Mouse (Mus musculus) mouse embryonic stem cell (cell line): ENCODE measurements around the gene Itga1.

Source experiments
- in situ Hi-C, 2 experiments: fragments of 300-500 bp; cut with MboI; formaldehyde crosslinking; loops; 1 replicate in 1 of 2; 3 replicates in 1 of 2; pipeline ENCODE4 v1.14.3; 2019 to 2020; ENCODE audit warnings: low sequenced_read_pairs in 2 of 2, low pct_unique_long_range_greater_than_20kb in 1 of 2, mixed read lengths in 1 of 2; ENCODE audit not compliant: unreplicated experiment in 1 of 2

The Itga1 gene

DNA sequence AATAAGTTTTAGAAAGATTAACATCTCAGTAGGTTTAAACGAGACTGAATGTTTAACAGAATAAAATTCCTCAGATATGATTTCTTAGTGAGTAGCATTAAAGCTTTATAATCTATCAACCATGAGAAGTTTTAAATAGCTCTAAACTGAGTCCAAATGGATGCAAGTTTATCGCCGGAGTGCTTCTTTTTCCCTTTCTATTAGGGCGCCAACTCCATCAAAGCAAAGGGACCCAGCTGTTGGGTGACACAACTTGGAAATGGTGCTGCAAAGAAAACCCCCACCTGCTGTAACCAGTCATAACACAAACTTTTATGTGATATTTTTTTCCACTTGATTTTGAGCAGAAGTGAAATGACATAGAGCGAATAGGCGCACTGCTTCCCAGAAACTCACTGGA is 29.4 kb downstream of the Itga1 start:
- in situ Hi-C loops = no loop called here

- in situ Hi-C loops = no loop called here
Observed at GRCm38 (mm10) chr13:115071431-115071830, 30.3 kb downstream of the Itga1 start.

DNA sequence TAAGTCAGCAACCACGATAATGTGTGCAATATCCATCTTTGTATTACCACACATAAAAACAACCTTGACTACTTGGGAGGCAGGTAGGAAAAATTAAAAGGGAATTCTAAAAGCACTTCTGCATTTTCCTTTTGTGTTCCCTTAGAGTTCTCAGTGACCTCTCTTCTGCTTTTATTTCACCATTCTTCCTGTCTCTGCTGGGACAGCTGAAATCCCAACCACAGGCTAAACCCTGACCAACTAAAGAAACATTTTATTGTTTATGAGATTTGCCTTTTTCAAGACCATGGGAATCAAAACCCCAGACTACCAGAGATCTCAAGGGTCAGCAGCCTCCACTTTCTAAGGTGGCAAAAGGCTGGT is 33.8 kb downstream of the Itga1 start:
- in situ Hi-C loops = no loop called here

DNA sequence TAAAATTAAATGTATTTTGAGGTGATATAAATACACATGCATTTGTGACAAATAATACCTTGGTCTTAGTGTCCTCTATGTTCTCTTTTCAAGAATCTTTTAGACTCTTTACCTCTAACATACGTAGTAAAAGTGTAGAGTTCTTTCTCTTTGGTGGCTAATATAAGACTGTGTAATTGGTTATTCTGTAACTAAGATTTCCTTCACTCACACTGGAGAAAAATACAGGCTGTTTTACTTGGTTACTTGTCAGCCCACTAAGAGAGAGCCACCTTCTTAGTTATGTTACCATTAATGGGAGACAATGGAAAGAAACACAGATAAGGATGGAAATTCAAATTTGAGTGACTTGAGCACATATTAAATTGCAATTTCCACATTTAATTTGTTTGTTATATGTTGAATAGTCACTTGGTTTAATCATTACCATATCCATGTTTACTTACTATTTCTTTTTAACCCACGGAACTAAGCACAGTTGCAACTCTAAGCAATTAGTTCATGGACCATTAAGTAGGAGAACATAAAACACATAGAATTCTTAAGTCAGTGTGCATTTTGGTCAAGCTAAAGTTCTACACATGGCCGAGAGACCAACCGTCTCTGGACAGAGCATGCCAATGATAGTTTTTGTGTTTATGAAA is 34.3 kb downstream of the Itga1 start:
- in situ Hi-C loops = no loop called here

- in situ Hi-C loops = no loop called here
Observed at GRCm38 (mm10) chr13:115057555-115057954, 44.2 kb downstream of the Itga1 start.

GRCm38 (mm10) chr13:115054783-115055182 is 47.0 kb downstream of the Itga1 start:
- in situ Hi-C loops = no loop called here

DNA sequence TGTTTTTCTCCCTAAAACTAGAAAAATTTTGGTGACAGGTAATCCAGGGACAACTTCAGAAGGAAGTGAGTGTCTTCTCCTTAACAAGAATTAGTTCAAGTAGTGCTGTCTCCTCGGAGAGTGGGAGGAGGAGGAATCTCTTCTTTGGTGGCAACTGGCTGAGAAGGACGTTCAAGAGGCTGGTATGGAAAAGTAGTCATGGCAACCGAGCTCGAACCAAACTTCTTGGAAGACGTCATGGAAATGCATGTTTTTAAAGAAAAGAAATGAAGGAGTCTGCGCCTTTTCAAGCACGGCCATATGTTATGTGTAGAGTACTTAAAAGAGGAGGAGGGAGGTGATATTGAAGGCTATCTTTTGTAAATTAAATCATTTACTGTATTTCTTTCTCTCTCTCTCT is 49.2 kb downstream of the Itga1 start:
- in situ Hi-C loops = no loop called here

DNA sequence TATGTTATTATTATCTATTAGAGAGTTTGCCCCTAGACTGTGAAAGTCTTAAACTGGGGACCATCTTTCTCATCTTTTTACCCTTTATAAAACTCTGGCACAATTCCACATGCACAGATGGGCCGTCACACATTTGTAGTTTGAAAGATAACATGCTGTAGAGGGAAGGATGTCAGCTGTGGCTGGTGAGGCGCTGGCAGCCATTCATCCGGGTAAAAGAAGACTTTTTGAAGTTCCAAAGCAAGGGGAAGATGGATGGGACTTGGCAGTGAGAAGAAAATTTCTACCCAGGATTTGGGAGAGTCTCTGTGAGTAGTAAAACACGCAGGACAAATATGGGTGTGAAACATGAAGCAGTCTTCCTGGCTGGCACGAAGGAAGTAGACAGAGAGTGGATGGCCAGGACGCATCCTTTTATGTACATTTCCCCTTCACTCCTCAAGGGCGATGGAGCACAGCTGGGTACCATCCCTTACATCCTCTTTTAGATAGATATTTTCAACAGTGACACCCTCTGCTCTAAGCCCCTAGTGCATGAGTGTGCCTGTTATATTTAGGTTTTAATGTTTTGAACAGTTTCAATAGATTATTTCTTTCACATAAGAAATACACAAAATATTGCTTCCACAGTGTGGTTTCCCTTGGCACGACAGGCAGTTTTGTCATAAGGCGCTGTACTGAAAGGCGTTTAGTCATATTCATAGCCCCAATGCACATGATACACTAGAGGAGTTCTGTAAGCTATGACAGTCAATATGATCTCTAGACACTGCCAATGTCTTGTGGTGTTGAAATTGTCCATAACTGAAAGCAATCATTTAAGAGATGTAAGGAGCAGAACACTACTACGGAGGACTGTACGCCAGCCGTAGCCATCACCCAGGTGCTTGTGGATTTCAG is 50.9 kb downstream of the Itga1 start:
- in situ Hi-C loops = no loop called here

DNA sequence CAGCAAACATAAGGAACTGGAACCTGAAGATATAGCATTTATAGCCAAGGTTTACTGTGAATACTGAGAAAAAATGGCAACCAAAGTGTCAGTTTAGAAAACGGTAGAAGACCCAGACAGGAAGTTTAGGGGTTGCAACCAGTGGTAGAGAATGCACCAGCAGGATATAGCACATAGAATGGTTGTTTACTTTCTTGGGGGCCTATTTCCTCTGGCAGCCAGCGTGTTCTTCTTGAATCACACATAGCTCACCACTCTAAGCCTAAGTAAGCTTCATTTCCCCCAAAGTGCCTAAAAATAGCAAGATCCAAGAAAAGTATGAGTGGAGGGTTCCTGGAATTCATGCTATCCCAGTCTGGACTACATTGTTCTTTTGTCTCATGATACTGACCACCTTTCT is 59.1 kb downstream of the Itga1 start:
- in situ Hi-C loops = no loop called here

- in situ Hi-C loops = no loop called here
Observed at GRCm38 (mm10) chr13:115037304-115037703, 64.5 kb downstream of the Itga1 start.

- in situ Hi-C loops = no loop called here
Observed at GRCm38 (mm10) chr13:115035387-115035786, 66.4 kb downstream of the Itga1 start.

DNA sequence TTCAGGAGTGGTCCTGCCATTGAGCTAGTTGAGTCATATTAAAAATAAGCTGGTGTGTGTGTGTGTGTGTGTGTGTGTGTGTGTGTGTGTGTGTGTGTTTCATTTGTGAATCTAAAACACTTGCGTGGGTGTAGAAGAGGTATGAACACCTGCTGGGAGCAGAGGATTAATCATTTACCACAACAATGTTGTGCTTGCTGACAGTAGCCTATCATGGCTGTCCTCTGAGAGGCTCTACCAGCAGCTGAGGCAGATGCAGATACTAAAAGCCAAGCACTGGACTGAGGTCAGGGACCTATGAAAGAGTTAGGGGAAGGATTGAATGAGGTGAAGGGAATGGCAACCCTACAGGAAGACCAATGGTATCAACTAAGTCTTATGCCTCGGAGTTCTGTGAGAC is 68.6 kb downstream of the Itga1 start:
- in situ Hi-C loops = no loop called here

GRCm38 (mm10) chr13:115031177-115032000 is 70.4 kb downstream of the Itga1 start:
- in situ Hi-C loops = no loop called here

DNA sequence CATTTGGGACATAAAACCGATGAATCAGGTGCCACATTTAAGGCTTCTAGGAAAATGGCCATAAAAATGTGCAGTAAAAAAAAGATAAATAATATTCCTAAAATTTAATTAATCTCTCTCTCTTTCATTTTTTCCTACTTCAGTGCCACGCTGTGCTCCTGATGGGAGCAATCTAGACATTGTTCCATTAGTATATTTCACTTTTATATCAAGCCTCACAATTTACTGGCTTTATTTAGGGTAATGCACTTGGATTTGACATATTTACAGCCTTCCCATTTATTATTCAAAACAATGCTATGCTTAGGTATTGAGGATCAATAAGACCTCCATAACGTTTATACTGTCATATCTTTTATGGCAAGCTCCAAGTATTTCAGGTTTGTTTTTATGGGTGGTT is 76.4 kb downstream of the Itga1 start:
- in situ Hi-C loops = no loop called here

DNA sequence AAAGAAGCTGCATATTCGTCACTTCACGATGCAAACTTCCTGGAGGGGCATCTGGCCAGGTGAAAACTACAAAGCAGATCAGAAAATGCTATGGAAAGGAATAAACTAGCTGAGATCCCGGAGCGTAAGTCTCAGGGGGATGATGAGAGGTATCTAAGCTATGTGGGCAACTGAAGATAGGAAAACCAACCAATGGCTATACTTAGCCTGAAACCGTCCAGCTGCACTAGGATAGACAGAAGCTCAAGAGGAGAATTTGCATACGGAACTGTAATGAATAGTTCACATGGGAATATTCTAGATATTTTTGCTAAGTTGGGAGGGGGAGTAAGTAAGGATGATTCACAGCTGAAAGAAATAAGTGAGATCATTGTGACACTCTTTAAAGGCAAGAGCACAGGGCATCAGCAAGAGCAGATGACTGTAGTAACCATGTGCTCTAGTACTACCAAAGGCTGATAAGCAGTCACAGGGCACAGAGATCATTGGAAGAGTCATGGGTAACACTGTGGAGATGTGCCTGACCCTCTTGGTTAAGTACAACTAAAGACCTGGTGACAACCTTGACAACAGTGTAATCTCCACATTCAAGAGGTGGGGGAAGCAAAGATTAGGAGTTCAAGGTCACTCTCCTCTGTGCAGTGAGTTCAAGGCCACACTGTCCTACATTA is 79.5 kb downstream of the Itga1 start:
- in situ Hi-C loops = no loop called here

GRCm38 (mm10) chr13:115021411-115021810 is 80.4 kb downstream of the Itga1 start:
- in situ Hi-C loops = no loop called here

- in situ Hi-C loops = no loop called here
Observed at GRCm38 (mm10) chr13:115020727-115021126, 81.0 kb downstream of the Itga1 start.

DNA sequence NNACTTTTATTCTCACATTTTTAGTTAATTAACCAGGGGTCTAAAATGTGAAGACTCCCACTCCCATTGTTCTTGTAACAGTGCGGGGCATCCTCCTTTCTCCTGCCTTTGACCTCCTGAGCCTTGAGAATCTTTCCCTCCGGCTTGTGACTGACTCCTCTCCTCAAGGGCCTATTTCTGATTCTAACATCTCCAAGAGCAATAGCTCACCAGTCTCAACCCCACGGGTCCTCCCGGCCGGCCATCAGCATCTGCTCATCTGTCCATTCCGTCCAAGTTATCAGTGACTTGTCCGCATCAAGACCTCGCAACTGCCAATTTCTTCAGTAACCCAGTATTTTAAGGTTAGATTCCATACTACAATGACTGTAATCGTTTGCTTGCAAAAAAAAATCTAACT is 84.2 kb downstream of the Itga1 start:
- in situ Hi-C loops = no loop called here

DNA sequence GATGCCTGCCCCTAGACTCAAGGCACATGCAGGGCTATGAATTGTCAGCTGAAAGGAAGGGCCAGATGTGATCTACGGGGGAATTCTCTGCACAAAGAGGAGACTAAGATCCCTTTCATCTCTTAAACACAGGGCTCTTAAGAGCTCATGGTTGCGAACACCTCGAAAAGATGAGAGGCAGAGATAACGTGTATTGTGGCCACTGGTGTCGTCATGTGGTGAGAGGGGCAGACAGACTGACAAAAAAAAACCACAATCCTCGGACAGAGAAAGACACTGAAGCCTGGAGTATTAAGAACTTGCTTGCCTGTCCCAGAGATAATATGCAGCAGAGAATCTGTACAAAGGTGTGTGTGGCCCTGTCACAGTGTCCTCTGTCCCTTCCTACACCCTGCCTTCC is 90.2 kb downstream of the Itga1 start:
- in situ Hi-C loops = no loop called here
